Mouse (Mus musculus) layer of hippocampus, postnatal 10 days (tissue): Measurements from ENCODE around the gene Entpd1. TPM values are rescaled to one million over a fixed set of nuclear protein-coding genes. Genes with fewer than 3 reads are reported as not detected.

Experiments used
- DNase-seq, 2 experiments: peaks; one replicate each; pipeline ENCODE4 v3.0.0; 2021; ENCODE audit warnings: low spot score in 2 of 2
- total RNA-seq, 2 experiments: library from RNA; stranded (reverse); gene quantifications; 2 replicates each; pipeline ENCODE4 v1.2.3; 2021

The Entpd1 gene
- total RNA-seq, 2 experiments from 2014 or later, result 17.1 to 17.8 TPM

- DNase-seq, result no peak
Observed at GRCm38 (mm10) chr19:40625935-40626334, 13.8 kb downstream of the Entpd1 start.

- DNase-seq, result no peak
Observed at GRCm38 (mm10) chr19:40628950-40629349, 16.8 kb downstream of the Entpd1 start.

DNA sequence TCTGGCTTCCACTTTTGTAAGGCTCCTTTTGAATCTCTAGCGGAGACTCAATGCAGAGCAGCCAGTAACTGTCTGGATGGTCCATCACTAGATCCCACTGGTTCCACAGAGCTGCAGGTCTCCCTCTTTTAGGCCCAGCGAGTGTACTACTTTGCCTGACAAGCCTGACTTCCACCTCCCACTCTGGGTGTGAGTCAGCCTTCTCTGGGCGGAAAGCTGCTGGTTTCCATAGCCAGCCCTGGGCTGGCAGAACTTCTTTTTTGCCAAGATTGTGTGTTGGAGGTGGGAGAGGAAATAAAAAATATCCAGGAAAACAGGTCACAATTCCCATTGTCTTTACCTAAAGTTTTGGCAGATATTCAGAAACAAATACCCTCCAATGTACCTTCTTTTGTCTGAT lies 17.9 kb downstream of the Entpd1 start:
- DNase-seq, result no peak

- no peak for DNase-seq
Observed at GRCm38 (mm10) chr19:40630606-40631005, 18.4 kb downstream of the Entpd1 start.

- no peak for DNase-seq
Observed at GRCm38 (mm10) chr19:40632193-40632592, 20.0 kb downstream of the Entpd1 start.

DNA sequence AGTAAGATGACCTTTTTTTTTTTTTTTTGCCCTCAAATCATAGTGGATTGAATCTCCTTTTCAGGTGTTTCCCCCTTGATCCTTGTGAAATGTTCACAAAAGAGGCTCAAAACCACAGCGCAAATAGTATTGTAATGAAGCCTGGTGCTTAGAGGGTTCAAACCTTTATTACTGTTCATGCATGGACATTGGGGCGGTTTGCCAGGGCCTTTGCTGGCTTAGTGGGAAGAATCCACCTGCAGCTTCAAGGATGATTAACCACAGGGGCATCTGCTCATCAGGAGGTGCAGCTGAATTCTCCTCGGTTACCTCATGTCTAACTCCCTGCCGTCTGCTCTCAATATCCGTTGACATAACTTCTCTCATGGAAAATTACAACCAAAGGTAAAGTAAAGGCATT lies 20.5 kb downstream of the Entpd1 start:
- DNase-seq, result no peak

DNA sequence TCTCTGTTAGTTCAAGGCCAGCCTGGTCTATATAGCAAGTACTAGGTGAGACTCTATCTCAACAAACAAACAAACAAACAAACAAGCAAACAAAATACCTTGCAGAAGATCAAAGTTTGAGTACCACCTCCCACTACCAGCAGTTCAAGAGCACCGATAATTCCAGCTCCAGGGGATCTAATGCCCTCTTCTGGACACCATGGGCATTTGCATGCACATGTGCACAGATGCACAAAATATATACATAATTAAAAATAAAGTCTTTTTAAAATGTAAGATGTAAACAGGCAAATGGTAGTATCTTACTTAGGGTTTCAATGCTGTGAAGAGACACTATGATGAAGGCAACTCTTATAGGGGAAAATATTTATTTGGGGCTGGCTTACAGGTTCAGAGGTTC lies 21.0 kb downstream of the Entpd1 start:
- DNase-seq, result no peak

DNA sequence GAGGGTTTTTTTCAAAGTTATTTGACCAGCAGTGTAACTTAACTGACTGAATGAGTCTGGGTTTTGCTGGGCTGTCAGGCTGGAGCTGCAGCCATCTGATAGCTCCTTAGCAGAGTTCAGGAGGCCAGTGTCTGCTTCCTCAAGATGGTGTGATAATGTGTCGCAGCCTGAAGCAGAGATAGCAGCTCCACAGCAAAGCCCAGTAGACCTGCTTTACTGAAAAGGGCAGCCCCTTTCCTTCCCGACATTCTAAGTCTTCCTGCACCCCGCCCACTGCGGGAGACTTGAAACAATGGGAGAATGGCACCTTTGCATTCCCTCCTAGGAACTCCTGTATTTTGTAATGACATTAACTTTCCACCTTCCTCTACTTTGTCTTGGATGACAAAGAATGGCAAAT lies 24.9 kb downstream of the Entpd1 start:
- no peak for DNase-seq

DNA sequence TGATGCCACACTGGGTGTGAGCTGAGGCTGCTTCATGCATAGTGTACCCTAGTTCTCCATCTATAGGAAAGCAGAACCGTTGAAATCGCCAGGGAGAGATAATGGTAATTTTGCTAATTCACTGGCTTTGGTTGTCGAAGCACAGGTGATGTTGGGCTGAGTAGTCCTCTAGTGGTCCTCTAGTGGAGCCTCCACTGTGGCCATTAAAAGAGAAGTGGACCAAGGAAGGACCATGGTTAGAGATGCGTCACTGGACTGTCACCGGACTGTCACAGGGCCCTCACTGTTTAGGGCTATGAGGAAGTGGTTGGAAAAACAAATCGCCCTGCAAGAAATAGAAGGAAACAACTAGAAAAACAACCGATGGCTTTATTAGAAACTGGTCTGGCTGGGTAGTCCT lies 25.4 kb downstream of the Entpd1 start:
- DNase-seq, result no peak

DNA sequence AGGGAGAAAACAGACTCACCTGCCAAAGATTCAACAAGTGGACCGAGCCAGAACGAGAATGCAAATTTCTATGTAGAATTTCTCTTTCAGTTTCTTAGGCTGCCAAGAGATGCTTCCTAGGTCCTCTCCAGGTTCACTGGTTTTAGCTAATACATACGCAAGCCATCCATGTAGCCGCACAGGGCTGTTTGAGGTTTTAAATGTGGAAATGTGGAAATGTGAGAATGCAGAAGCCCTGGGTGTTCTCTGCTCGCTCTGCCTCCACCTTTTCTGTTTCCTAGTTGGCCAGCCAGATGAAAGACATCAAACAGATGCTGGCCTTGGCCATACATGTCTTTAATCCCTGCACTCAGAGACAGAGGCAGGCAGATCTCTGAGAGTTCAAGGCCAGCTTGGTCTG lies 26.4 kb downstream of the Entpd1 start:
- DNase-seq, result no peak

- DNase-seq, result no peak
Observed at GRCm38 (mm10) chr19:40639729-40640304, 27.7 kb downstream of the Entpd1 start.

GRCm38 (mm10) chr19:40640799-40641198 lies 28.6 kb downstream of the Entpd1 start:
- no peak for DNase-seq

GRCm38 (mm10) chr19:40643846-40644245 lies 31.7 kb downstream of the Entpd1 start:
- no peak for DNase-seq

GRCm38 (mm10) chr19:40646379-40646778 lies 34.2 kb downstream of the Entpd1 start:
- no peak for DNase-seq

DNA sequence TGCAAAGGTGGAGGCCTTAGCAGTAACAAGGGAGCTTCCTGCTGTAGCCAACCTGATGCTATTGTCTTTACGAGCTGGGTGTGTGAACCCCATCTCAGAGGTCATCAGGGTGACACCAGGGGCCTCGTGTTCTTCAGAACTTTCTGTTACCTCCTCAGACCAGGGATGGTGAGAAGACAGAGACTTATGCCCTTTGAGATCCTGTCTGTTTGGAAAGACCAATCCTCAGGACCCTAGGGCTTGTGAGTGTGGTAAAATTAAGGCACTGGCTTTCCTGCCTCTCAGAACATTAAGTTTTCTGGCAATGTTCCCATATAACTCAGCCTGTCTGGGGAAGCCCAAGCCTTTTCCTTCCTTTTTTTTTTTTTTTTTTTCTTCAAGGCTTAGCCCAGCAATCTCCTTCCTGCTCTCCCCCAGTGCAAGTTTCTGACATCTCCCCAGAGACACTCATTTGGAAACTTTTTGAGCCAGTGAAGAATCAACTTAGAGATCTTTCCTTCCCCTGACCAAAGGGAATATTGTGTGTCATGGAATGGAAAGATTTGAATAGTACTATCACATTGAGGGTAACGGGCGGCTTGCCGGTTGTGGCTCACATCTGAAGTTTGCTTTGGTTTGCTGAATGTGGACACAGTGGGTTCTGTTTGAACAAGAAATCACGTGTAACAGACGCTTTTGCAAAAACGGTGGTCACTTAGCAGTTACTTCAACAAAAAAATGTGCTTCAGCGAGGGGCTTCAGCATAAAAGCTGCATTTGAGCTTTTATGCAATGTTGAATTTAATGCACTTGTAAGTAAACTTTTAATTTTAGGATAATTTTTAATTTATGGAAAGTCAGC lies 35.4 kb downstream of the Entpd1 start:
- no peak for DNase-seq

DNA sequence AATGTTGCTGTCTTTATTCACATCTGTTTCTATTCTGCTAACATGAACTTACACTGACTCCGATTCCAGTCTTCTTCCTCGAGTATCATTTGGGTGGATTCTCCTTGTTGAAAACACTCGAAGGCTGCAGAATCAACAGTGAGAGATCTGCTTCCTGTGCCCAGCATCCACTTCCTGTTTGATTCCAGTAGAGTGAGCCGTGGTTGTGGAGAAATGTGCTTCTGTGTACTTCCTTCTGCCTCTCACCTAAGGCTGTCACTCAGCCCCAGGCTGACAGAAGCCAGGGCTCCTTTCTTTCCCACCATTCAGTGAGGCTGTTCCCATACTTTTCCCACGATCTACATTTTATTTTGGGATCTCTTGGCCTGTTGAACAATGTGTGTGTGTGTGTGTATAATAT lies 37.9 kb downstream of the Entpd1 start:
- no peak for DNase-seq

- no peak for DNase-seq
Observed at GRCm38 (mm10) chr19:40656207-40656606, 44.0 kb downstream of the Entpd1 start.

GRCm38 (mm10) chr19:40658281-40658680 lies 46.1 kb downstream of the Entpd1 start:
- DNase-seq, result no peak

GRCm38 (mm10) chr19:40658935-40659334 lies 46.8 kb downstream of the Entpd1 start:
- no peak for DNase-seq

GRCm38 (mm10) chr19:40659651-40660478 lies 47.7 kb downstream of the Entpd1 start:
- DNase-seq, result peak; percentile 22 to 43

DNA sequence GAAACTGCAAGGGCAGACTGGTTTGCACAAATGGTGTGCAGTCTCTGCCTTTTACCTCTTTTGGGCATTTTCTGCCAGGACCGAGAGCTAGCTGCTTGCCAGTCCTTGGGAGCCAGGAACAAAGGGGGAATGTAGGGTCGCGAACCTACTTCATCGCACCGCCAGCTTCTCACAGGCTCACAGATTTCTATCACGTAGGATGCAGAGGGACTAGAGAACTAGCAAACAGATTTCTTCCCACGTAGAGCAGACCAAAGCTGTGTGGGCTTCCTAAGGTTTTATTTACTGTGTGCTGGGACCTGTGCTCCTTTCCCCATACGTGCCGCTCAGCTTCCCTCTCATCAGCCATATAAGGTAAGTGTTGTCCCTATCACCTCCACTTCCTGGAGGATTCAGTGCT lies 48.3 kb downstream of the Entpd1 start:
- DNase-seq, result no peak

- DNase-seq, result no peak
Observed at GRCm38 (mm10) chr19:40661108-40661507, 48.9 kb downstream of the Entpd1 start.
